Mouse (Mus musculus): Measurements from ENCODE around the gene Astn1.

Astn1 gene

DNA sequence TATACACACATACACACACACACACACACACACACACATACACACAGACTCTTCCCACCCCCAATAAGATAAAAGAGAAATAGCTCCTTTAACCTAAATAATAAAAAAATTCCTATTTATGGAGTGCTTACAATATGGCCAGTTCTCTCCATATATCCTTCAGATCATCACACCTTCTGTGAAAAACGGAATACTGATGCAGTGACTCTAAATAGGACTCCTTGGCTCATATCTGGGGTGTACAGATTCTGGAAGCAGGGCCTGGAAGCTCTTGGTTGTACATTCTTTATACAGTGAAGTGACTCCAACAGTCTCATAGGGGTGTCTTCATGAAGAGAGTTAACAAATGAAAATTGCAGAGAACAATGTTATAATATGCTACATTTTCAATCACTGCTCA is 60.7 kb downstream of the Astn1 start:
- DNase-seq, result no peak

DNA sequence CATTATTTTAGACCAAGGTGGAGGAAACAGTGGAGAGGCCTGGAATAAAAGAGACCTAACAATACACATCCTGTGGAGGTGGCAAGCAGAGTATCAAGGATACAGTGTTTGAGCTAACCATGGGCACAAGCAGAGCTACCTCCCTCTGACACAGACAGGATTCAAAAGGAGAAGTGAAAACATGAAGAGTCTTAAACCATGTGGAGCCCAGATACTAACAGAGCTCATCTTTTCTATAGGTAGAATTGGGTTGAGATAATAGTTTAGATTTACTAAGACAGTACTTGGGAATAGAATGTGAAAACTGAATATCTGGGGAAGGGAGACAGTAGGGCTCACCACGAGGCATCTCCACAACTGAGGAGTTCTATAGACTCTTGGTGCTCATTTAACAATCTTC is 84.0 kb downstream of the Astn1 start:
- DNase-seq, result no peak

DNA sequence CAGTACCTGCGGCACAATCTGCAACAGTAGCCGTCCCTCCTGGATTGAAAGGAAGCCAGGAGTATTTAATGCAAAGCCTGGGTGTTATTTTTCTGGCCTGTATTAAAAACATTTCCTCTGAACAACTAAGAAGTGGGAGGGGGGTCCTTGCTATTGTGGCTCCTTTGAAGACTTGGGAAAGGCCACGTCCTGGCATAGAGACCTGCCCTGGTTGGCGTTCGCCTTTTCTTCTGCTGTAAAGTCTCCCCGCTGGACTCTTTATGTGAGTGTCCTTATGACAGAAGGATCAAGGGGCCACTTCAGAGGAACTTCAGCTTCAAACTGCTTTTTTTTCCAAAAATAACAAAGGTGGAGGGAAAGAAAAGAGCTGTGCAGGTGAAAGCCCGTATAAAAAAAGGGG is 85.9 kb downstream of the Astn1 start:
- no peak for DNase-seq

DNA sequence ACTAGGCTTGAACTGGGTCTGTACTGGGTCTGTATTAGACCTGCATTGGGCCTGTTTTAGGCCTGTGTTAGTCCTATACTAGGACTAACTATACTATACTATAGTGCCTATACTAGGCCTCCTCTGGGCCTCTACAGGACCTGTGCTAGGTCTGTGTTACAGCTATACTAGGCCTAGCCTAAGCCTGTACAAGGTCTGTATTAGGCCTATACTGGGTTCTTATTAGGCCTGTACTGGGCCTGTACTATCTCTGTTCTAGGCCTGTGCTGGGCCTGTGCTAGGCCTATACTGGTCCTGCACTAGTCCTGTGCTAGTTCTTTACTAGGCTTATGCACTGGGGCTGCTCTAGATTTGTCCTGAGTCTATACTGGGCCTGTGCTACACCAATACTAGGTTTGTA is 90.6 kb downstream of the Astn1 start:
- DNase-seq, result no peak

DNA sequence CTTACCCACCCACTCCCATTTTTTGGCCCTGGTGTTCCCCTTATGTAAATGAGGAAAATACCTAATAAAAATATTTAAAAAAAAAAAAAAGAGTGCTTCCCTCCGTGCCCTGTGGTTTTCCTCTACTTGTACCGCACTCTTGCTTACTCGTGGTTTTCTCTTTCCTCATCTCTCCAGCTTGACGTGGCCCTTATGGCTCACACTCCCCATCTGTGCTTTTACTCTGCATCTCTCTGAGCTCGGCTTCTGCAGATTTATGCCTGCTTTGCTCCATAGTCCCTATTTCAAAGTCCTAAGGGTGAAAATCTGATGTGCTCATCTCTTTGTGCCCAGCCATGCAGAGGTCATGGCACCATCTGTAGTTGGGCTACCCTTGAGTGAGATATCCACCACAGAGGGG is 91.5 kb downstream of the Astn1 start:
- DNase-seq, result no peak

DNA sequence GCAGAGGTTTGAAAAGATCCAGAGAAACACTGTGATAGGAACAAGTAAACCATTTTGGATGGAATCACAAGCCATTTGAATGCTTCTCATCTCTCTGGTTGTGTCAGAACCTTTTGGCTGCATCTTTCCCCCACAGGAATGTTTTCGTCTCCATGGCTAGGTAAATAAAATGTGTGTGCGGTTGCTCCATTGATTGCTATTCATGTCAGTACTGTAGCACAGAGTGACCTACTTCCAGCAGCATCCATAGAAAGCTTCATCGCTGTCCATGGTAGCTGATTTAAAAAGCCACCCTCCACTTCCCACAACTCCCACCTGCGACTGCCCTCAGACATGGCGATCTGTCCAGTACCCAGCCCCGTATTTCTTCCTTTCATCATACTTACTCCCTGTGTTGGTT is 101.9 kb downstream of the Astn1 start:
- DNase-seq, result no peak

DNA sequence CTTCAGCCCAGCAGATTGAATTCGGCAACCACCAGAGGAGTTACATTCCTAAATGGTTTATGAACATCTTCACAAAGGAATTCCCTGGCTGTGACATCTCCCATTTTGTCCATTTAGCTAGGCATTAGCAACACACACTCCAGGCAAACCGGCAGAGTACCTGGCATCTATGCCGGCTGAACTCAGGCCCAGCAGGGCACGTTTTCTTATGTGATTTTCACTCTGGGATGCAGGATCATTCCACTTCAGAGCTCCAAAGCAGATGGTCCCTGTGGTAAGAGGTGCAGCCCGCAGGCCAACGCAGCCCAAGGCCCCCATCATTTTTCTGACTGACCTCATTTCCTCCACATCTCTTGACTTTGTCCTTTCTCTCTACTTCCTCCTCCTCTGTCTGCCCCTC is 103.2 kb downstream of the Astn1 start:
- no peak for DNase-seq

DNA sequence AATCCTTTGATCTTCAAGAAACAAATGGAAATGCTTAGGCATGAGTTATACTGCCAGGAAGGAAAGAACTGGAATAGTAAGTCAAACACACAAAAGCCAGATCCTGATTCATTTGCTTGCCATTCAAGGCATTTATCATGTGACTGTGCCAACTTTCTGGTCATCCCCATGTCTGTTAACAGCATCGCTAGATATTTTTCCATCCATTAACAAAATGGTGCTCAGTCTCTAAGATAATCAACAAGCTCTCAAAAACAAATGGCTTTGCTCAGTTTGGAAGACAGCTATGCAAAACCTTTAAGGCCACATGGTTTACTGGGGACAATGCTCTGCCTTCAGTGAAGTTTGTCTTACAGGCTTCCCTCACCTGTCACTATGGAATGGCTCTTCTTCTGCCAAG is 115.8 kb downstream of the Astn1 start:
- no peak for DNase-seq

DNA sequence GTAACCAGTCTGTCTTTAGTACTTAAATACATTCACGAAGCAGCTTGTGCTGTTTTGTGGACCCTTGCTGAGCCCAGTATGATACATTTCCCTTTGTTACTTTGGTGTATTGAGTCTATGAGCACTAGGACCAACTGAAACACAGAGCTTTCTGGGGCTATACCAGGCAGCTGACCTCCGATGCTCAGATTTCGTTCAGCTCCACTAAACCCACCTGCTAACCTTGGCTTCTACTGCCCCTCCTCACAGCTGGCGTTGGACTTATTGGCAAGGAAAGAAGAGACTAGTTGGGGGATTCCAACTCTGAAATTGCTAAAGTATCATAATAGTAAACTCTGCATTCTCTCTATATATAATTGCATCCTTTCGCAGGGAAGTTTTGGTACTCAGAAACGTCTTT is 118.2 kb downstream of the Astn1 start:
- no peak for DNase-seq

DNA sequence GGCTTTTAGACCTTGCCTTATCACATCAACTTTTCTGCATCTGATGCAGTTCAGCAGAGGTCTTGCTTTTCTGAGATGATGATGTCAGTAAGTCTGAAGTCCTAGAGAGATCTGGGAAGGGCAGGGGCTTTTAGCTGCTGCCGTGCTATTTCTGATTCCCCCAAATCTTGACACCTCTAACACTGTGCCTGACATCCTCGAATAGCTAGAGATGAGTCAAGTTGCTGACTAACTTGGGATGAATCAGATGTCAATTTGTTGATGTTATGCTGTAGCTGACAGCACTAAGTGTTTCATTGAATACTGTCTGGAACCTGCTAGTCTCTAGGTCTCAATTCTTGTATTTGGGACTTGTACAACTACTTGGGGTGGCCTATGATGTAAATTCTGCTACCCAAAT is 121.7 kb downstream of the Astn1 start:
- no peak for DNase-seq

DNA sequence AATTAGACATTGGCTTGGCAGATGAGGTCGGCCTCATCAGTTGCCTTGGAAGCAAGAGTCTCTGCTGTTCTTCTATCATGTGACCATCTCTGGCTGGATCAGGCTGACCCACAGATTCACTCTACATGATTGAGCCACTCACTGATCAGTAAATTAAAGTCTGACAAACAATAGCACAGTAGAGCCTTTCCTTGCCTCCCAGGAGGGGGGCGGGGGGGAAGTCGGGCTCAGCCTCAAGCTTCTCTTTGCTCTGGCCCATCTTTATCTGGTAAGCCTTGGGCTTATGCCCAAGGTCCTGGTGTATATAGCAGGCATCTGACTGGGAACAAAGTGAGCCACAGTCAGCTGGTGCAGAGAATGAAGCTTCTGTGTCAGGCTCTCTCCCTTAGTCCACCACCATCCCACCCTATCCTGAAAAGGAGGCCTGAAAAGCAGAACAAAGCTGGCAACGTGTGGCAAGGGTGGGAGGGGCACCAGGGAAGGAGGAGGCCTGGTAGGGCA is 127.5 kb downstream of the Astn1 start:
- no peak for DNase-seq

DNA sequence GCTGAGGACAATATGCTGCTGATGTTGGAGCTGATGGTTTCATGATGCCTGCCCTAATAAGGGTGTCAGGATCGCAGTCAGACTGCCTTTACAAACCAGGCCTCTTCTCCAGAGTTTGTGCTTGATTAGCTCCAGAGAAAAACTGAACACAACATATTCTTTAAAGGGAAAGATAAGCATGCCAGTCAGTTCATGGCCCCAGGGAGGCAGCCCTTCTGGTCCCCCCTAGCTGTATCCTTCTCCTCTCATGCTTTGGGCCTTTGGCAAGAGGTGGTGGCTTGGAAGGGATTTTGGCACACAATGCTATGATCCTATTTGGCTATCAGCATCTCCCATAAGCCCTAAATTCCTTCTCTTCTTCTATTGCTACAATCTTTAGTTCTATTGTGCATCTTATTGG is 128.1 kb downstream of the Astn1 start:
- no peak for DNase-seq

DNA sequence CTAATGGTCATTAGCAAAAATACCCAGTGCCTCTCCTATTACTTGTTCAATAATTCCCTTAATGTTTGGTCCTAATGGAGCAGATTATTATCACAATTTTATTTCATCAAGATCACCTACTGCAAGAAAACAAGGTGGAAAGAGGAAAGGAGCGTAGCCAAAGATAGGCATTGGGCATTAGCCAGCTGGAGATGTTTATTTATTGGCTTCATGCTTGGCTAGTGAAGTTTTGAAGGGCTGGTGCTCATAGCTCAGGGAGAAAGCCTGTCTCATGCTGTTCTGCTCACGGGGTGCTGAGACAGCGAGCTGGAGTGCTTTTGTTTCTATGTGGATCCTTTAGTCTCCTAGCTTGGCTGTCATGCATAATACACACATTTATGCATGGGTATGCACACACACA is 131.2 kb downstream of the Astn1 start:
- no peak for DNase-seq

DNA sequence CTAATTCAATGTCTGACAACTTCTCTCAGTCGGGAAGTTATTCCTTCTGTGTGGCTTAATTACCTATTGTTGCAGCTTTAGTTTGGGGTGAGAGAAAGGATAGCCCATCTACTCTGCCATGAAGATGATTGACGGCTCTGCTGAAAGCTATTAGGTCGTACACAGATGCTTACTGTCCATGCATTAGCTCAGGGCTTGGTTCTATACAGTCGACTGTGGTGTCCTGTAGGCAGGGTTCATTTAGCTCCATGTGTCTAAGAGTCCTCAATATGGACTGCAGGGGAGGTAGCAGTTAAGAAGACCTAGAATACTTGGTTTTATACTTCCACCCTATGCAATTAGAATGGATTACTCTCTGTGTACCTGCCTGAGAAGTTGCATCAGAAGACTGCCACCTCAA is 138.1 kb downstream of the Astn1 start:
- DNase-seq, result no peak

DNA sequence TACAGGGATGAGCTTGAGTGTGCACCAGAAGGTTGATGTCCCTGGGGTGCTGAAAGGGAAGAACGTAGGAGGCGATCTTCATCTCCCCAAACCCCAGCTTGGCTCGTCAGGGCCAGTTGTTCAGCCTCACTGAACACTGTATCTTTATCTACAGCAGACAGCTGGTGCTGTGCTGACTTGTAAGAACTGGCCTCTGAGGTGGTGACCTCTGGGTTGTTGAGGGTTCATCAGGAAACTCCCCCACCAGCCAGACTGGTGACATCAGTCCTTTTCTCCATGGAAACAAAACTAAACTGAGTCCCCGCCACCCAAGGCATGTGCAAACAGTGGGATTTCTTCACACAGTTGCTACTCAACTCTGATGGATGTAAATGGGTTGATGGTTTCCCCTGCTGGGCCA is 138.9 kb downstream of the Astn1 start:
- DNase-seq, result no peak

DNA sequence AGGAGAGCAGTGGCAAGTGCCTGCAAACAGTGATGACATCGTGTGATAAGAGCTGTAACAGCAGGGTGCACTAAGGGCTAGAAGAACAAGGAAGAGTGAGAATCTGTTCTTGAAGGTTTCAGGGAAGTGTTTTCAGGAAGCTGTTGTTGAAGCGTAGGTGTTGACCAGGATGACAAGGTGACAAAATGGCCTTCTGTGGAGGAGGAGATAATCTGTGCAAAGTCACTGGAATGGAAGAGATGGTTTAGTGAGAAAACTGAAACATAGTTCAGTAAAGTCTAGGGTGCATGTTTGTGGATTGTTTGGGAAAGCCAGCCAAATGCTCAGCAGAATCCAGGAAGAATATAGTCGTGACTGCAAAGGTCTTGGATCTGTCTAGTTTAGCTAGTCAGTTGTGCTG is 145.5 kb downstream of the Astn1 start:
- DNase-seq, result no peak

DNA sequence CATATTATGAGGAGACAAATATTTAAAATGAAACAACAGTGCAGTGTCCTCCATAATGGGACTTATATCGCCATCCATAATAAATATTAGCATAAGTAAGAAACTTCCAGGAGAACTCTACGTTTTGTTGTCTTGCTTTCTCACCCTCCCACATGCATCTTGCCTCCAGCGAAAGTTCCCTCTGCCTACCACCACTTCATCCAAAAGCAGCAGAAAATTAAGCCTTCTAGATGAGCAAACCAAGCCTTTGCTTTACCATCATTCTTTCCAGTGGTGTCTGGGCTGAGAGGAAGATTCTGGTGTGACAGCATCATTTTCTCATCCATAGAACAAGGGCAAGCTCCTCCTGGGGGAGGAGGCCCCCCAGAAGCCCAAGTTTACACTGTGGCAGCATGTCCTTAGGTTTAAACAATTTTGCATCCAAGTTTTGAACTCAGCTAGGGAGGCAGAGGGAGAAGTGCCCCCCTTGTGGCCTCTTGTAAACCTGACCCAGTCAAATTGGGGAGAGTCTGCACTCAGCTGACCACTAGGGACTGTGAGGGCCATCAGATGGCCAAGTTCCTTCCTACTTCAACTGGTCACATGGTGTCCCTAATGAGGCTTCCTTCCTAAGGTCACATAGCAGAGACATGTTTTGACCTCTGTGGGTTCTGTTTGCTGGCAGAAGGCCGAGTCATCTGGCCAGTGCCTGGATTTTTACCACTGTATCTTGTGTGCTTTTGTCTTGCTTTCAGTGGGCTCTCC is 147.2 kb downstream of the Astn1 start:
- no peak for DNase-seq

DNA sequence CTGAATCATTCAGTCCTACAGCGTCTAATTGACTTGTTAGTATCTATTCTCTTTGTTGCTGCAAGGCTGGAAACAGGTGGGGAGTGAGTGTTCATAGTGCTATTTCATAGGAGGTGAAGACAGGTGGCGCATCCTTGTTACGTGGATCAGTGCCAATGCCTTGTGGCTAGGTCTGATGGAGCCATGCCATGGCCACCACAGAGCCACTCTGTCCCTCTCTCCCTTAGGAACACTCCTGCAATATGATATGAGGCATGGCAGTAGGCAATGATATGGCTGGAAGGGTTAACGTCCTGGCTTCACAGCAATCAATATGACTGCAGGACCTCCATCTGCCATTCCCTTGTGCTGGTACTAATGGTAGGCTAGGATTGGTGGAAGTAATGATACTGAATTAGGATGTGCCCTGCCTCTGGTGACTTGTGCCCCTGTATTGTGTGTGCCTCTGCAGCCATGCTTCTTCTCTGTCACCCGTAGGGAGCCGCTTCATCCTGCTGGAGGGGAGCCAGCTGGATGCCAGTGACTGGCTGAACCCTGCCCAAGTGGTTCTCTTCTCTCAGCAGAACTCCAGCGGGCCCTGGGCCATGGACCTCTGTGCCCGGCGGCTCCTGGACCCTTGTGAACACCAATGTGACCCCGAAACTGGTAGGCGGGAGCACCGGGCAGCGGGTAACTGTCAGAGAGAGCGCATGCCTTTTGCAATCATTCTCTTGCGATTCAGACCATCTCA is 148.6 kb downstream of the Astn1 start:
- DNase-seq, result no peak

DNA sequence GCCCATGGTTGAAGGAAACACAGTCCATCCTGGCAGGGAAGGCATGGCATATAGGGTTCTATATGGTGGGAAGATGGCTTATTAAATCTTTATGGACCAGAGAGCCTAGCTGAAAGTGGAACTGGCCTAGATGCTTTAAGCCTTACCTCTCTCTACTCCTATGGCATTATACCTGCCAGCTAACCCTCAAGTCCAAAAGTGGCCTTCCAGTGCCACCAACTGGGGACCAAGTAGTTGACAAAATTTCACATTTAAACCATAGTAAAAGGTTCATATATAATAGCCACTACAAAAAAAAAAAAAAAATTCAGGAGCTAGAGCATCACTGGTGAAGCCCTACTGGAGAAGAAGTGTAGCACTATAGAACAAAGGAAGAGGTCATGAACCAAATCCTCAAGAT is 150.0 kb downstream of the Astn1 start:
- no peak for DNase-seq

DNA sequence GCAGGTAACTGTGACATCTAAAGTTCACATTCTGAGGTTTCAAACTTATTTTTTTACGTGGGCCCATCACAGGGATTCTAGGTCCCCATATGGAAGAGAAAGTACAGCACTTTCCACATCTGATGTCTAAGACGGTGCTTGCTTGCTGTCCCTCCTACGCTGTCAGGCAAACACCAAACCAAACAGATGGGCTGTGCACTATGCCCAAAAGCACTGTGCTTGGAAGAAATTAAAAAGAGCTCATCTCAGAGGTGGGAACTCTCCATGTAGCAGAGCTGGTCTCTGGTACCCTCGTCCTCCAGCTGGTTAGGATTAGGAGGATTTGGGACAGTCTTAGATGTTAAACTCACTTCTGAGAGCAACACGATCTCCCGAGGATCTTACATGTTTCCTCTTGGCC is 150.6 kb downstream of the Astn1 start:
- DNase-seq, result no peak

DNA sequence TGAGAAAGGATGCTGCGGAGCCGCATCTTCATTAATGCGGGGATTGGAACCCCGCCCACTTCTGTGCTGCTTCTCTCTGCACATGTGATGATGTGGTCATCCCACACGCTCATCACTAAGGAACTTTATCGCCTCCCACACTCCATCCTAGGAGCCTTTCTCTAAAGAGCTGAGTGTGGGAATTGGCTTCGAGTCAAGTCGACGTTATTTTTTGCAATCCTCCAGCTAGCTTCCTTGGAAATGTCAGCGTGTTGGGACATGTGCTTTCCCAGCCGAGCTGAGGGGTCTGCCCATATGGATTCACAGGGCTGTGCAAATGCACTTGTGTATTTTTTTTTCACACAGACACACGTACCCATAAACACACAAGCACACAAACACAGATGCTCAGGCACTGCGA is 151.5 kb downstream of the Astn1 start:
- DNase-seq, result no peak

DNA sequence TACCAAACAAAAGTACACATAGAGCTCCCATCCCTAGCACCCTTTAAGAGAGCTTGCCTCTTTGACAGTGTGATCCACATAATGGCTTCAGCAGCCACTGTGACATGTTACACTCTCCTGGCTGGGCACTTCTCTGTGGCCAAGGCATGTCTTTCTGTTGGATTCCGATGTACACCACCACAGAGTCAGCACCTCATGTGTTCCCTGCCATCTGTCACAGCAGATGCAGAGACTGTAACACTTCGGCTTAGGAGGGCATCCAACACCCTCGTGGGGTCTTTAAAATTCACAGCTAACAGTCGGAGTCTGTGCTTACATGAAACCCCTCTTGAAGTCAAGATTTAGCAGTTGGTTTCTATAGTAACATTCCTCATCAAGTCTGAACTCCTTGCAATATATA is 154.5 kb downstream of the Astn1 start:
- no peak for DNase-seq

DNA sequence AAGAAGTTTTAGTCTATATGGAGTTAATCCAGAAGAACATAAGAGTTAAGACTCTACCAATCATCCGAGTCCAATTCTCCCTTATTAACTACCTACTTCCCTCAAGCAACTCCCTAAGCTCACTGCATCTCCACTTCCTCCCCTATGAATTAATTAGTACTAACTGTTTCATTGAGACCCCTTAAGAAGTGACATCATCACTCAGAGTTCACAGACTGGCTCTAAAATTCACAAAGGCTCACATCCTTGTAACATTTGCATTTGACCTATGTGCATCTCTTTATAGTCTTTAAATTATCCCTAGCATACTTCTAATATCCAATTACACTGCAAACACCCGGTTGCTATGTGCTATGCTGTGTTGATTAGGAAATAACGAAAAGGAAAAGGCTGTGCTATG is 174.1 kb downstream of the Astn1 start:
- DNase-seq, result no peak

DNA sequence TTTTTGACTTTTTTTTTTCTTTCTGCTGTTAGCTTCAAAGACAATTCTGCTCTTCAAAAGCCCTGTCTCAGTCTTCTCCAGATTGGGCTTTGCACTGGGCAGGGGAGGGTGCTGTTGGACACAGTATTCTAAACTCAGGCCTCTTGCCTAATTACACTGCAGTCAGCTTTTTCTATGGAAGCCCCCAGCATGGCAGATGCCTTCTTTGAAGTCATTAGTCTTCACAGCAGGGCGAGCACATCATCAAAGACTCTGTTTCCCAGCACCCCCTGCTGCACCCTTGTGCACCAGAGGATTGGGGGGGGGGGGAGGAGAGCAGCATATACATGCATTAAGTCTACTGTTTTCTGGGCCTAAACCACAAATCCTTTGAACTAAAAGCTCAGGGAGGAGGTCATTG is 174.8 kb downstream of the Astn1 start:
- DNase-seq, result no peak

DNA sequence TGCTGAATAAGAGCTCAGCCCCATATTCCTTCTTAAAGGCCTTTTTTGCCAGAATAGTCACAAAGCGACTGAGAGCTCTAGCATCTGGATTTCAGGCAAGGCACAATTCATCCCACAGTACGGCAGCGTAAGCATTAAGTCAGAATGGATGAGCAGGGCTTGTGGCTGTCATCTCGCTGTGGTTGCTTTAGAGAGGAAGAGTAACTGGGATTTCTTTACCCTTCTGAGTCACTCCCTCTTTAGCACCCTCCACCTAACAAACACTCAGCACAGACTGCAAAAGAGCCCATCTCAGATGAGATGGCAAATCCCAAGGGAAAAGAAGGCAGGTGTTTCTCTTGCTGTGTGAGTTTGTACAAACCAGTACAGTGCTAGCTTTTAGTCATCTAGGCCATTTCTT is 183.0 kb downstream of the Astn1 start:
- no peak for DNase-seq

Data from thymus, postnatal 36 days (tissue).